Mouse (Mus musculus) heart, embryonic 12.5 days (tissue): ENCODE data around the gene Pald1. TPM values are rescaled to one million over a fixed set of nuclear protein-coding genes. Genes with fewer than 3 reads are reported as not detected.

Source experiments
- ATAC-seq: fragments of 200-750 bp; cut with Nextera tagmentation; 2 replicates; pipeline ENCODE4 v1.8.0; 2017; ENCODE audit warnings: moderate TSS enrichment, moderate library complexity; ENCODE audit not compliant: insufficient number of reproducible peaks, low FRiP score
- H3K27ac ChIP-seq: fragments of 300-500 bp; sonication (generic); 2 replicates; pipeline ENCODE4 v1.5.1; 2016; ENCODE audit warnings: mild to moderate bottlenecking, moderate library complexity; ENCODE audit not compliant: poor library complexity, severe bottlenecking
- H3K27me3 ChIP-seq: fragments of 300-500 bp; sonication (generic); replicated peaks from 2 replicates; pipeline ENCODE4 v1.6.1; 2016; ENCODE audit warnings: mild to moderate bottlenecking, moderate library complexity
- H3K36me3 ChIP-seq: fragments of 300-500 bp; sonication (generic); 2 replicates; pipeline ENCODE4 v1.6.1; 2016; ENCODE audit warnings: mild to moderate bottlenecking, moderate library complexity
- H3K4me1 ChIP-seq: fragments of 300-500 bp; sonication (generic); replicated peaks from 2 replicates; pipeline ENCODE4 v1.6.1; 2016; ENCODE audit warnings: mild to moderate bottlenecking
- H3K4me2 ChIP-seq: fragments of 300-500 bp; sonication (generic); 2 replicates; pipeline ENCODE4 v1.6.1; 2016; ENCODE audit warnings: mild to moderate bottlenecking, moderate library complexity
- H3K4me3 ChIP-seq: fragments of 300-500 bp; sonication (generic); 2 replicates; pipeline ENCODE4 v1.5.1; 2016; ENCODE audit warnings: mild to moderate bottlenecking
- H3K9ac ChIP-seq: fragments of 300-500 bp; sonication (generic); 2 replicates; pipeline ENCODE4 v1.6.1; 2016; ENCODE audit warnings: mild to moderate bottlenecking, moderate library complexity
- H3K9me3 ChIP-seq: fragments of 300-500 bp; sonication (generic); replicated peaks from 2 replicates; pipeline ENCODE4 v1.6.1; 2016; ENCODE audit warnings: mild to moderate bottlenecking, moderate library complexity
- WGBS: fragments of 180-500 bp; shearing (Covaris S2); methylation state at CpG from one replicate; pipeline ENCODE4 v1.1.7; 2016; 5-methylcytosine and 5-hydroxymethylcytosine counted together
- polyA plus RNA-seq: library from polyadenylated mRNA; unstranded; fragments of >200 nt; fragmentation: Nextera tagmentation; extraction: Ambion mirVana; gene quantifications from 2 replicates; pipeline ENCODE4 v1.2.1, GENCODE M21; 2016

The Pald1 gene
- polyA plus RNA-seq, result 33.9 and 37.4 TPM in 2 replicates

DNA sequence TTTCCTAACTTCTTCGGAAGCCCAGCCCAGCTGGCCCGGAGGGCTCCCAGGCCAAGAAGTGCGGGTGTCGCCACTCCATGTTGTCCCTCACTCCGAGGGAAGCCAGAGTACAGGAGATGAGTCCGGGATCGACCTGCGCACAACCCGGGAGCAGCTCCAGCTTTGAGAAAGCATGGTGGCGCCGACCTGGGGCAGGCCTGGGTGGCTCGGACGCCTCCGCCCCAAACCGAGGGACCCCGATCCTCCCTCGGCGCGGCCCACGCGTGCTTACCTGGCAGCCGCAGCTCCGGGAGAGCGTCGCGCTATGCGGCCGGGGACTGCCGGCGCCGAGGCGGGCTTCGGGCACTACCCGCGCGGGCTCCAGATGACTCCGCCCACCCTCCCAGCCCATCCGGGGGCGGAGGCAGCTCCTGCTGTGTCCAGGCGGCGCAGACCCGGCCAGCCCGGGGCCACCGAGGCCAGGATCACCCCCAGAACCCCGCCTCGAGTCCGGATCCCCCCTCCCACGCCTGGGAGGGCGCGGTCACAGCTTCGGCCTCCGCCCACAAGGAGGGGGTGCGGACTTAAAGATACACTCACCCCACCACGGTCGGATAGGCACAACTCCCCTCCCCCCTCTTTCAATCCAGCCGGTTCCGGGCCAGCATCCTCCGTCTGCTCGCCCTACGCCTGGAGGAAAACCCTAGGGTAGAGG lies at the start of gene Pald1:
TSS of gene Pald1 (minus strand) at position 510 of the 694 bp plus-strand sequence.
- Histone ChIP-seq H3K36me3 (0 out of 2 replicates have a peak, but pooled peaks cover 1% of the 10 kb centered on the region), H3K9me3 (no peaks in the 10 kb centered on the region), H3K27me3 (no peaks in the 10 kb centered on the region), H3K4me2 (peak within 1 kb of the TSS; percentile 94), H3K27ac (peak within 1 kb of the TSS; percentile 91), H3K4me1 (peaks cover 80% of the 10 kb centered on the region), H3K4me3 (peak within 1 kb of the TSS; percentile 69), H3K9ac (peak within 1 kb of the TSS; percentile 85)
- WGBS, result under 1% methylated on average over 59 of the region's 60 CpGs
- ATAC-seq, result peak; percentile 85

DNA sequence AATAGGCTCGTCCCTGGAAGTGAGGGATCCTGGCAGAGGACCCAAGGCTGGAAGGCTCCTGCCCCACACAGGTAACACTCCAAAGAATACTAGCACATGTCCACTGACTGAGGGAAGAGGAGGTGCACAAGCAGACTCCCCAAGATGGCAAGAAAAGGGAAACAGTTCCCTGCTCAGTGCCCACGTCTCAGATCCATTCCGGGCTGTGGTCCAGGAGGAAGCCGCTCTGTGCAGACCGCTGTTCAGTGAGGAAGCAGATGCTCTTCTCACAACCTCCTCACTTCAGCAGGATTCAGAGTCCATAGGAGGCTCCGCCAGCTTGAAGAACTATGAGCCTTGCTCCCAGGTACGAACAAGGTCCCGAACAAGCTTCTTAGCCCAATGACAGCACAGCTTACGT lies 48.0 kb upstream of the Pald1 start:
- Histone ChIP-seq H3K4me1 (peaks cover 6% of the 10 kb centered on the region), H3K4me2 (no peak overlapping the region), H3K27me3 (no peaks in the 10 kb centered on the region), H3K36me3 (peaks cover 60% of the 10 kb centered on the region), H3K9me3 (no peaks in the 10 kb centered on the region), H3K4me3 (no peak overlapping the region), H3K9ac (no peak overlapping the region), H3K27ac (no peak overlapping the region)
- 97% methylated on average over 9 of the region's 9 CpGs for WGBS
- no peak for ATAC-seq

DNA sequence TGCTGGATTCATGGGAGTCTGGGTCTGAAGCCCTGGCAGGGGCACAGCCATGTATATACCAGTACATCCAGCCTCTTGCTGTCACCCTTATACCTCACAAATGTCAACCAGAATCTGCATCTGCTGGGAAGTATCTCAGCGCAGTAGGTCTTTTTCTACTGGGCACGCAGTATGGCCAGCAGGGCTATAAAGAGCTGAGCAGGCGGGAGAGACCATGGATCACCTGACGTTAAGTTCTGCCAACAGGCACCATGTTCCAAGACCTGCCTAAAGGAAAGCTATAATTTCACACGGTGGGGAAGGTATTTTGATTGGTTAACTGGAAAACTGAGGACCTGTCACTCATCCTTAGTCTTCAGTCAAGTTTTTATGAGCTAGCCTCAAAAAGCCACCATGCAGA lies 45.7 kb upstream of the Pald1 start:
- no peak overlapping the region for H3K9ac ChIP-seq
- peaks cover 47% of the 10 kb centered on the region for H3K36me3 ChIP-seq
- WGBS, result 91% methylated on average over 5 of the region's 5 CpGs
- H3K4me2 ChIP-seq, result no peak overlapping the region
- H3K4me3 ChIP-seq, result no peak overlapping the region
- ATAC-seq, result no peak
- H3K27ac ChIP-seq, result no peak overlapping the region
- peaks cover 23% of the 10 kb centered on the region for H3K4me1 ChIP-seq
- H3K27me3 ChIP-seq, result no peaks in the 10 kb centered on the region
- no peaks in the 10 kb centered on the region for H3K9me3 ChIP-seq

DNA sequence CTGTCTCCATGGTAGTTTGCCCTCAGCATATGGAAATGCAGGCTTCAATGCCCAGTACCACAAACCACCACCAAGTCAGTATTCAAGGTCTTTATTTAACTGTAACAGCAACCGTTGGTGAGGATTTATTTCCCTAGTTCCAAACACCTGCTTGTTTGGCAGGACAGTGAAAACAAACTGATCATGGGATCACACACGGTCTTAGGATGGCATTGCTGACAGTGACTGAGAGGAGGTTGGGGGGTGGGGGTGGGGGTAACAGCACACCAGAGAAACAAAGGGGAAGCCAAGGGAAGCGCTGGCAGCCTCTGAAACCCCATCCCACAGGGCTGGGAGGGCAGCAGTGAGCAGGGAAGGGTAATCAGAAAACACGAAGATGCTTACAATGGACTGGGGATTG lies 45.1 kb upstream of the Pald1 start:
- H3K9me3 ChIP-seq, result no peaks in the 10 kb centered on the region
- H3K4me2 ChIP-seq, result no peak overlapping the region
- H3K4me3 ChIP-seq, result no peak overlapping the region
- H3K4me1 ChIP-seq, result peaks cover 26% of the 10 kb centered on the region
- H3K27me3 ChIP-seq, result no peaks in the 10 kb centered on the region
- 69% methylated on average over 4 of the region's 4 CpGs for WGBS
- no peak overlapping the region for H3K27ac ChIP-seq
- no peak for ATAC-seq
- peaks cover 40% of the 10 kb centered on the region for H3K36me3 ChIP-seq
- no peak overlapping the region for H3K9ac ChIP-seq

DNA sequence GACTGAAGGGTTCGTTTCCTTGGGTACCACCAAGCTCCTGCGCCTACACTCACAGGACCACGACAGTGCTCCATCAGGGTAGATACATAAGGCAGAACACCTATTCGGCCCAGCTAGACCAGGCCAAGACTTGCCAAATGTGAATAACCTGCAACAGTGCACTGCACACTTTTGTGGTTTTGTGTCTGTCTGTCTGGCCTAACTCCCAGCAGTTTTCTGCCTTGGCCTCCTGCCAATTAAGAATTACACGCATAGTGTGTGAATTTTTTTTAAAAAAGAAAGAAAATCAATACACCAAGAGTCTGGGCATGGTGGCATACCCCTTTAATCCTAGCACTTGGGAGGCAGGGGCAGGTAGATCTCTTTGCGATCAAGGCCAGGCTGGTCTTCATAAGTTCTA lies 44.6 kb upstream of the Pald1 start:
- H3K27ac ChIP-seq, result no peak overlapping the region
- H3K9me3 ChIP-seq, result no peaks in the 10 kb centered on the region
- no peak for ATAC-seq
- 0 out of 2 replicates have a peak, but pooled peaks cover 3% of the 10 kb centered on the region for H3K27me3 ChIP-seq
- no peak overlapping the region for H3K4me3 ChIP-seq
- peaks cover 26% of the 10 kb centered on the region for H3K4me1 ChIP-seq
- H3K4me2 ChIP-seq, result no peak overlapping the region
- H3K36me3 ChIP-seq, result peaks cover 36% of the 10 kb centered on the region
- WGBS, result 89% methylated on average over 6 of the region's 6 CpGs
- H3K9ac ChIP-seq, result no peak overlapping the region

DNA sequence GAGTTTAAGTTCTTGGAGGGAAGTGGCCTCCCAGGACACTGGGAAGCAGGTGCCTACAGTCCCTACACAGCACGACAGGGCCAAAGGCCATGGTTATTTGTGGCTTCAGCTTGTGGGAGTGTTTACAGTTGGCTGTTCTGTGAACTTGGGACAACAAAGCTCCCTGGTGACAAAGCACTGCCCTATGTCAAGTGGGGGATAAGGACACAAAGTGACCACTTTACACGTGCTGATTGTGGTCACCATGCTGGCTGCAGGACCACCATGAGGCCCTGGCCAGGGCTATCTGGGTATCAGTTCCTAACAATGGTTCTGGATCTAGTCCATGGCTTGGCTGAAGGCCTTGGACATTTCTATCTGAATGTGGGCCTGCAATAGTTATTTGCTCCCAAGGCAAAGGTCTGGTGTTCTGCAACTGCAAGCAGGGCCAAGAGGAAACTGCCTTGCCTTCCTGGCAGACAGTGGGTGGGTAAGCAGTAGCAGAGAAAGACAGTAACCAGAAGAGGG lies 43.0 kb upstream of the Pald1 start:
- Histone ChIP-seq H3K27me3 (peaks cover 6% of the 10 kb centered on the region; the same call in 1 of the 2 replicates), H3K4me1 (peaks cover 26% of the 10 kb centered on the region), H3K9me3 (no peaks in the 10 kb centered on the region), H3K9ac (no peak overlapping the region), H3K4me2 (no peak overlapping the region), H3K4me3 (no peak overlapping the region), H3K36me3 (peaks cover 21% of the 10 kb centered on the region), H3K27ac (peak overlapping the region; percentile 13; the same call in 1 of the 2 replicates)
- ATAC-seq, result no peak
- 19% methylated on average over 2 of the region's 2 CpGs for WGBS

DNA sequence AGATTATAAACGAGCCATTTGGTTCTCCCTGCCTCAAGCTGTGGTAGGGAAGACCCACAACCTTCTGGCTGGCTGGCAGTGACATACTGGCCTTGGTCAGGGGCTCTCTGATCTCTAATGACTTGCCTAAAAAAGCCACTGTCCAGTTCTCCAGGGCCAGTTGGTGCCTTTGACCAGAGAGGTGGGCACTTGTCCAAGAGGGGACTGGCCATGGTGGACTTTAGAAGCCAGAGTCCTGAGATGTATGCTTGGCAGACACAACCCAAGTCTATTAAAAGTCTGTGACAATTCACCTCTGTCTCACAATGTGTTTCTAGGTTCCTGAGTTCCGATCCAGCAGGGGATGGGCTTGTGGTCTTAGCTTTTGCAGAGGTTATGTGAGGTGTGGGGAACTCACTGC lies 41.7 kb upstream of the Pald1 start:
- Histone ChIP-seq H3K4me1 (peaks cover 26% of the 10 kb centered on the region), H3K9ac (no peak overlapping the region), H3K27ac (no peak overlapping the region), H3K4me2 (no peak overlapping the region), H3K36me3 (peaks cover 8% of the 10 kb centered on the region), H3K4me3 (no peak overlapping the region), H3K9me3 (no peaks in the 10 kb centered on the region), H3K27me3 (peaks cover 19% of the 10 kb centered on the region)
- 77% methylated on average over 2 of the region's 2 CpGs for WGBS
- ATAC-seq, result no peak

DNA sequence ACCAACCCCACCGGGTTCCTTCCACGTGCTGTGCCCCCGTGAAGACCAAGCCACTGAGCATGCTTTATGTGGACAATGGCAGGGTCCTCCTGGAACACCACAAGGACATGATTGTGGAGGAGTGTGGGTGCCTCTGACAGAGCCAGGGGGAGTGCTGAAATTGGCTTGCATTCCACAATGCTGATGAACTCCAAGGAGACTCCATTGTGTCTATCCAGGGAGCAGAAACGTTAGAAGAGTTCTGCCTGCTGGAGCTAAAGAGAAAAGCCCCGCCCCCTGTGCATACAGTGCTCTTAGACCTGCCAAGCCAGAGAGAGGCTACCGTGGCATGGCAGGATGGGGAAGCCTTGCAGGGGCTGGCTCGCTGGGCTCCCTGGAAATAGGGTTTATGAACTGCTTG lies 41.2 kb upstream of the Pald1 start:
- no peak for ATAC-seq
- 35% methylated on average over 7 of the region's 7 CpGs for WGBS
- peak overlapping the region; percentile 34 for H3K4me2 ChIP-seq

DNA sequence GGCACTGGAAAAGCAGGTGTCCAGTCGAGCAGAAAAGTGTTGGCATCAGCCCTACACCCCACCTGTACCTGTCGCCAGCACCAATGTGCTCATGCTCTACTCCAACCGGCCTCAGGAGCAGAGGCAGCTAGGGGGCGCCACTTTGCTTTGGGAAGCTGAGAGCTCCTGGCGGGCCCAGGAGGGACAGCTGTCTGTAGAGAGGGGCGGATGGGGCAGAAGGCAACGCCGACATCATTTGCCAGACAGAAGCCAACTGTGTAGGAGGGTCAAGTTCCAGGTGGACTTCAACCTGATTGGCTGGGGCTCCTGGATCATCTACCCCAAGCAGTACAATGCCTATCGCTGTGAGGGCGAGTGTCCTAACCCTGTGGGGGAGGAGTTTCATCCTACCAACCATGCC lies 40.0 kb upstream of the Pald1 start:
- 60% methylated on average over 10 of the region's 10 CpGs for WGBS
- H3K9ac ChIP-seq, result no peak overlapping the region
- ATAC-seq, result no peak
- H3K36me3 ChIP-seq, result no peaks in the 10 kb centered on the region
- no peak overlapping the region for H3K27ac ChIP-seq
- no peaks in the 10 kb centered on the region for H3K9me3 ChIP-seq
- no peak overlapping the region for H3K4me2 ChIP-seq
- peaks cover 36% of the 10 kb centered on the region for H3K27me3 ChIP-seq
- no peak overlapping the region for H3K4me3 ChIP-seq
- H3K4me1 ChIP-seq, result peaks cover 37% of the 10 kb centered on the region

More for the DNA sequence above, 41.2 kb upstream of the Pald1 start:
- Histone ChIP-seq H3K4me3 (no peak overlapping the region), H3K9ac (no peak overlapping the region), H3K27ac (0 out of 2 replicates have a peak overlapping the region, but pooled peaks have one; percentile 24), H3K9me3 (no peaks in the 10 kb centered on the region), H3K27me3 (peaks cover 24% of the 10 kb centered on the region), H3K4me1 (peaks cover 26% of the 10 kb centered on the region), H3K36me3 (peaks cover 3% of the 10 kb centered on the region)

DNA sequence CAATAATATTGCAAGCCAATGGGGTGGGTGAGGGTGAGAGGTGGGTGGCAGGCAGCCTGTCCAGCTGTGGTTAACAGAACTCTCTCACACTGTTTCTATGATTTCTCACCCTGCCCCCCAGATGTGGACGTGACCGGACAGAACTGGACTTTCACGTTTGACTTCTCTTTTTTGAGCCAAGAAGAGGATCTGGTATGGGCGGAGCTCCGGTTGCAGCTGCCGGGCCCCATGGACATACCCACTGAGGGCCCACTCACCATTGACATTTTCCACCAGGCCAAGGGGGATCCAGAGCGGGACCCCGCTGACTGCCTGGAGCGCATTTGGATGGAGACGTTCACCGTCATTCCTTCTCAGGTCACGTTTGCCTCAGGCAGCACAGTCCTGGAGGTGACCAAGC lies 39.5 kb upstream of the Pald1 start:
- no peak overlapping the region for H3K4me3 ChIP-seq
- H3K36me3 ChIP-seq, result no peaks in the 10 kb centered on the region
- 89% methylated on average over 12 of the region's 12 CpGs for WGBS
- ATAC-seq, result no peak
- no peak overlapping the region for H3K4me2 ChIP-seq
- peaks cover 41% of the 10 kb centered on the region for H3K4me1 ChIP-seq
- H3K27ac ChIP-seq, result no peak overlapping the region
- H3K9ac ChIP-seq, result no peak overlapping the region
- no peaks in the 10 kb centered on the region for H3K9me3 ChIP-seq
- peaks cover 41% of the 10 kb centered on the region for H3K27me3 ChIP-seq

DNA sequence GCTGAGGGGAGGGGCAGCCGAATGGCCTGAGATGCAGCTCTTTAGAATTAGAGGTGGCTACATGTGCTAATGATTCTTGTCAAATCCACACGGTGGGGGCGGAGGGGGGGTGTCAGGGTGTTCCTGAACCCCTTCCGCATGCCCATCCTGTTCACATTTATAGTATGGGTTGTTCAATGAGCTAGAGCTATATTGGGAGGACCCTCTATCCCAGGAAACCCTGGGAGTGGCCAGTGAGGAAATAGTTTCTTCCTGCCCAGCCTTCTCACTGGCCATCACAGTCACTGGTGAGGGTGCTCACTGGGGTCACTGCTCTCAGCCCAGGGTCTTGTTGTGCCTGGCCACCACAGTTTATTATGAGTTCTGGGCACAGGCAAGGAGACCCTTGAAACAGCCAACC lies 36.7 kb upstream of the Pald1 start:
- no peak for ATAC-seq

More for the DNA sequence above, 36.7 kb upstream of the Pald1 start:
- Histone ChIP-seq H3K27me3 (peaks cover 67% of the 10 kb centered on the region), H3K4me1 (peaks cover 29% of the 10 kb centered on the region), H3K4me2 (no peak overlapping the region), H3K9ac (no peak overlapping the region), H3K9me3 (no peaks in the 10 kb centered on the region; the same call in 1 of the 2 replicates), H3K4me3 (no peak overlapping the region), H3K27ac (no peak overlapping the region), H3K36me3 (no peaks in the 10 kb centered on the region)
- 58% methylated on average over 4 of the region's 4 CpGs for WGBS
